Mouse (Mus musculus) spleen, adult 2 months (tissue): ENCODE data around the gene Olfr993. TPM values are rescaled to one million over a fixed set of nuclear protein-coding genes. Genes with fewer than 3 reads are reported as not detected.

Source experiments
- DNase-seq, 2 experiments: peaks; one replicate each; pipeline versions ENCODE4 v3.0.0 to v3.0.0-alpha.2; 2012 to 2021; ENCODE audit warnings: low spot score in 2 of 2, low read depth in 1 of 2
- H3K27ac ChIP-seq: fragments of 200-500 bp; 2 replicates; pipeline ENCODE4 v1.5.1; 2012; ENCODE audit warnings: low read length, inconsistent platforms; ENCODE audit not compliant: insufficient read depth
- H3K27me3 ChIP-seq: fragments of 200-500 bp; 2 replicates; pipeline ENCODE4 v1.6.1; 2012; ENCODE audit warnings: mild to moderate bottlenecking, moderate library complexity, low read length, inconsistent platforms; ENCODE audit not compliant: control insufficient read depth, insufficient read depth
- H3K36me3 ChIP-seq: fragments of 200-500 bp; 2 replicates; pipeline ENCODE4 v1.6.1; 2012; ENCODE audit warnings: mild to moderate bottlenecking, low read length, inconsistent platforms; ENCODE audit not compliant: control insufficient read depth, insufficient read depth
- H3K4me1 ChIP-seq: fragments of 200-500 bp; 2 replicates; pipeline ENCODE4 v1.6.1; 2011; ENCODE audit warnings: inconsistent platforms; ENCODE audit not compliant: control insufficient read depth, insufficient read depth, insufficient read length
- H3K4me3 ChIP-seq: fragments of 200-500 bp; 2 replicates; pipeline ENCODE4 v1.5.1; 2011; ENCODE audit warnings: mild to moderate bottlenecking, inconsistent platforms; ENCODE audit not compliant: insufficient read depth, insufficient read length; ENCODE audit errors: extremely low read depth
- CTCF ChIP-seq: fragments of 200-500 bp; IDR thresholded peaks from 2 replicates; pipeline ENCODE4 v1.5.1; 2011; ENCODE audit warnings: mild to moderate bottlenecking, inconsistent platforms; ENCODE audit not compliant: insufficient read depth, insufficient read length, insufficient replicate concordance; ENCODE audit errors: extremely low read depth
- POLR2A ChIP-seq: fragments of 200-500 bp; IDR thresholded peaks from 2 replicates; pipeline ENCODE4 v1.6.1; 2011; ENCODE audit warnings: low read depth, low read length, inconsistent platforms
- WGBS: fragments of 180-500 bp; shearing (Covaris S2); methylation state at CpG from one replicate; pipeline ENCODE4 v1.1.7; 2018; 5-methylcytosine and 5-hydroxymethylcytosine counted together
- polyA plus RNA-seq: library from polyadenylated mRNA; depleted of rRNA; stranded (reverse); fragments of >200 nt; gene quantifications from 2 replicates; pipeline ENCODE4 v1.2.3, GENCODE M21; 2012; rRNA removed

Olfr993 gene
- polyA plus RNA-seq = not detected in 2 replicates

- TF ChIP-seq CTCF (no peak), POLR2A (no peak)
- DNase-seq = no peak
- Histone ChIP-seq H3K27me3 (no peaks in the 10 kb centered on the region), H3K27ac (no peak within 1 kb of the TSS), H3K4me3 (no peak within 1 kb of the TSS), H3K36me3 (no peaks in the 10 kb centered on the region), H3K4me1 (no peaks in the 10 kb centered on the region)
Measured at GRCm38 (mm10) chr2:85414777-85415176, at the start of gene Olfr993. Gene Olfr993, minus strand, starts transcription at chr2:85414877.

- WGBS = 30% methylated on average over 1 of the region's 1 CpGs
- Histone ChIP-seq H3K4me3 (no peak within 1 kb of the TSS), H3K27me3 (no peaks in the 10 kb centered on the region), H3K36me3 (no peaks in the 10 kb centered on the region), H3K27ac (no peak within 1 kb of the TSS), H3K4me1 (no peaks in the 10 kb centered on the region)
- TF ChIP-seq POLR2A (no peak), CTCF (no peak)
- DNase-seq = no peak
Measured at GRCm38 (mm10) chr2:85443539-85443938, 28.9 kb upstream of the Olfr993 start, which contains the start of gene Olfr995. Gene Olfr995, minus strand, starts transcription at chr2:85443639.

GRCm38 (mm10) chr2:85442546-85442945 is 27.9 kb upstream of the Olfr993 start:
- no peak for TF ChIP-seq CTCF
- TF ChIP-seq POLR2A = no peak
- no peak for DNase-seq

GRCm38 (mm10) chr2:85436351-85436750 is 21.7 kb upstream of the Olfr993 start, which contains the start of gene Olfr994:
Gene Olfr994, minus strand, starts transcription at chr2:85436451.
- H3K4me1 ChIP-seq = no peaks in the 10 kb centered on the region
- no peaks in the 10 kb centered on the region for H3K27me3 ChIP-seq
- H3K27ac ChIP-seq = no peak within 1 kb of the TSS
- no peak within 1 kb of the TSS for H3K4me3 ChIP-seq
- TF ChIP-seq CTCF (no peak), POLR2A (no peak)
- no peaks in the 10 kb centered on the region for H3K36me3 ChIP-seq
- no peak for DNase-seq
- WGBS = 89% methylated on average over 3 of the region's 3 CpGs

More at GRCm38 (mm10) chr2:85442546-85442945, 27.9 kb upstream of the Olfr993 start:
- H3K4me3 ChIP-seq = no peak overlapping the region
- H3K27me3 ChIP-seq = no peaks in the 10 kb centered on the region
- H3K4me1 ChIP-seq = no peaks in the 10 kb centered on the region
- no peak overlapping the region for H3K27ac ChIP-seq
- no peaks in the 10 kb centered on the region for H3K36me3 ChIP-seq

GRCm38 (mm10) chr2:85425893-85426292 is 11.2 kb upstream of the Olfr993 start:
- Histone ChIP-seq H3K36me3 (no peaks in the 10 kb centered on the region), H3K4me1 (no peaks in the 10 kb centered on the region), H3K27ac (no peak overlapping the region), H3K4me3 (no peak overlapping the region), H3K27me3 (no peaks in the 10 kb centered on the region)
- TF ChIP-seq POLR2A = no peak
- TF ChIP-seq CTCF = no peak
- no peak for DNase-seq
- 82% methylated on average over 1 of the region's 1 CpGs for WGBS

GRCm38 (mm10) chr2:85409369-85409768 is 5.3 kb downstream of the Olfr993 start, which contains the start of gene Olfr992:
Gene Olfr992, minus strand, starts transcription at chr2:85409469.
- no peaks in the 10 kb centered on the region for H3K4me1 ChIP-seq
- TF ChIP-seq CTCF = no peak
- no peak for TF ChIP-seq POLR2A
- WGBS = 56% methylated on average over 2 of the region's 2 CpGs

More at GRCm38 (mm10) chr2:85409369-85409768, 5.3 kb downstream of the Olfr993 start, which contains the start of gene Olfr992:
- DNase-seq = no peak
- no peaks in the 10 kb centered on the region for H3K27me3 ChIP-seq
- H3K36me3 ChIP-seq = no peaks in the 10 kb centered on the region
- no peak within 1 kb of the TSS for H3K27ac ChIP-seq
- no peak within 1 kb of the TSS for H3K4me3 ChIP-seq

Other genes with a start within 250 kb of the Olfr993 start
- 0.19 and 0.38 TPM in 2 replicates for gene Lrrc55, start 217.7 kb downstream of the Olfr993 start, polyA plus RNA-seq
- gene Olfr987, start 75.6 kb downstream of the Olfr993 start, polyA plus RNA-seq = not detected in 2 replicates
- gene Olfr988, start 51.6 kb downstream of the Olfr993 start, polyA plus RNA-seq = not detected in 2 replicates
- gene Olfr992, start 5.4 kb downstream of the Olfr993 start, polyA plus RNA-seq = not detected in 2 replicates
- gene Olfr994, start 21.6 kb upstream of the Olfr993 start, polyA plus RNA-seq = not detected in 2 replicates
- not detected in 2 replicates for gene Olfr995, start 28.8 kb upstream of the Olfr993 start, polyA plus RNA-seq
- gene 4833423E24Rik, start 104.1 kb upstream of the Olfr993 start, polyA plus RNA-seq = not detected in 2 replicates
- not detected in 2 replicates for gene Olfr996, start 164.3 kb upstream of the Olfr993 start, polyA plus RNA-seq
- gene Olfr998, start 174.1 kb upstream of the Olfr993 start, polyA plus RNA-seq = not detected in 2 replicates
- gene Olfr1000, start 197.0 kb upstream of the Olfr993 start, polyA plus RNA-seq = not detected in 2 replicates
- gene Olfr1002, start 235.8 kb upstream of the Olfr993 start, polyA plus RNA-seq = not detected in 2 replicates
- not detected in 2 replicates for gene Olfr154, start 249.6 kb upstream of the Olfr993 start, polyA plus RNA-seq